Mouse (Mus musculus): ENCODE measurements at regions not wholly inside any gene's neighbourhood (a gene's known extent, or its start where the extent isn't known, plus 50 kb on each side); places are given as distances from the start of the nearest gene placed in this dataset.
A peak's percentile ranks its signal among the peaks of the same experiment; 100 is the strongest.

- H3K4me2 ChIP-seq, result peak overlapping the region; percentile 62
- H3K4me3 ChIP-seq, result peak overlapping the region; percentile 45
- no peaks in the 10 kb centered on the region for H3K9me3 ChIP-seq
- no peaks in the 10 kb centered on the region for H3K36me3 ChIP-seq (replicated peaks)
- peak overlapping the region; percentile 59 for H3K9ac ChIP-seq
- 11% methylated on average over 8 of the region's 8 CpGs for WGBS
- peaks cover 7% of the 10 kb centered on the region for H3K27me3 ChIP-seq (replicated peaks)
- peaks cover 35% of the 10 kb centered on the region for H3K4me1 ChIP-seq
- no peak for ATAC-seq (replicated peaks)
- peak overlapping the region; percentile 86 for H3K27ac ChIP-seq
Measured at GRCm38 (mm10) chr13:83716711-83717171, 212.9 kb downstream of the Mef2c start.

GRCm38 (mm10) chr13:83717686-83718210 is 213.9 kb downstream of the Mef2c start:
- Histone ChIP-seq H3K4me1 (peaks cover 35% of the 10 kb centered on the region), H3K9ac (peak overlapping the region; percentile 49), H3K27me3 (replicated peaks) (peaks cover 7% of the 10 kb centered on the region), H3K4me2 (peak overlapping the region; percentile 62), H3K4me3 (peak overlapping the region; percentile 50), H3K27ac (peak overlapping the region; percentile 94), H3K9me3 (no peaks in the 10 kb centered on the region), H3K36me3 (replicated peaks) (no peaks in the 10 kb centered on the region)
- ATAC-seq (replicated peaks), result no peak
- WGBS, result 25% methylated on average over 4 of the region's 4 CpGs

GRCm38 (mm10) chr13:83718431-83719410 is 214.9 kb downstream of the Mef2c start:
- no peaks in the 10 kb centered on the region for H3K9me3 ChIP-seq
- peak overlapping the region; percentile 50 for H3K4me3 ChIP-seq
- H3K4me2 ChIP-seq, result peak overlapping the region; percentile 62
- H3K9ac ChIP-seq, result peak overlapping the region; percentile 49
- peak overlapping the region; percentile 94 for H3K27ac ChIP-seq
- H3K4me1 ChIP-seq, result peaks cover 28% of the 10 kb centered on the region
- H3K36me3 ChIP-seq (replicated peaks), result no peaks in the 10 kb centered on the region
- H3K27me3 ChIP-seq (replicated peaks), result peaks cover 3% of the 10 kb centered on the region
- 18% methylated on average over 10 of the region's 10 CpGs for WGBS
- ATAC-seq (replicated peaks), result no peak

GRCm38 (mm10) chr13:83719635-83720291 is 215.9 kb downstream of the Mef2c start:
- Histone ChIP-seq H3K36me3 (replicated peaks) (no peaks in the 10 kb centered on the region), H3K9ac (peak overlapping the region; percentile 49), H3K4me3 (peak overlapping the region; percentile 50), H3K9me3 (no peaks in the 10 kb centered on the region), H3K4me1 (peaks cover 23% of the 10 kb centered on the region), H3K4me2 (peak overlapping the region; percentile 62), H3K27me3 (replicated peaks) (peaks cover 3% of the 10 kb centered on the region; the same call in 1 of the 2 replicates), H3K27ac (peak overlapping the region; percentile 94)
- 4% methylated on average over 24 of the region's 24 CpGs for WGBS
- ATAC-seq (replicated peaks), result no peak

GRCm38 (mm10) chr13:83720352-83720751 is 216.5 kb downstream of the Mef2c start:
- Histone ChIP-seq H3K9ac (peak overlapping the region; percentile 49), H3K27me3 (replicated peaks) (peaks cover under 1% of the 10 kb centered on the region; the same call in 1 of the 2 replicates), H3K4me3 (peak overlapping the region; percentile 50), H3K36me3 (replicated peaks) (no peaks in the 10 kb centered on the region), H3K4me1 (peaks cover 20% of the 10 kb centered on the region), H3K27ac (peak overlapping the region; percentile 94), H3K4me2 (peak overlapping the region; percentile 62), H3K9me3 (no peaks in the 10 kb centered on the region)
- 1% methylated on average over 12 of the region's 12 CpGs for WGBS
- no peak for ATAC-seq (replicated peaks)

GRCm38 (mm10) chr13:83720883-83721371 is 217.1 kb downstream of the Mef2c start:
- Histone ChIP-seq H3K9ac (peak overlapping the region; percentile 61), H3K27ac (peak overlapping the region; percentile 94), H3K36me3 (replicated peaks) (no peaks in the 10 kb centered on the region), H3K4me3 (peak overlapping the region; percentile 50), H3K4me2 (peak overlapping the region; percentile 62), H3K4me1 (peaks cover 16% of the 10 kb centered on the region; the same call in 1 of the 2 replicates), H3K9me3 (no peaks in the 10 kb centered on the region), H3K27me3 (replicated peaks) (no peaks in the 10 kb centered on the region)
- ATAC-seq (replicated peaks), result peak; percentile 87
- WGBS, result 1% methylated on average over 30 of the region's 30 CpGs

GRCm38 (mm10) chr13:83721563-83721962 is 217.7 kb downstream of the Mef2c start:
- Histone ChIP-seq H3K9me3 (no peaks in the 10 kb centered on the region), H3K4me1 (peaks cover 14% of the 10 kb centered on the region; the same call in 1 of the 2 replicates), H3K4me2 (peak overlapping the region; percentile 62), H3K36me3 (replicated peaks) (no peaks in the 10 kb centered on the region), H3K4me3 (peak overlapping the region; percentile 50), H3K27me3 (replicated peaks) (no peaks in the 10 kb centered on the region), H3K9ac (peak overlapping the region; percentile 61), H3K27ac (peak overlapping the region; percentile 94)
- 2% methylated on average over 14 of the region's 14 CpGs for WGBS
- ATAC-seq (replicated peaks), result peak; percentile 25

GRCm38 (mm10) chr13:83722241-83722640 is 218.4 kb downstream of the Mef2c start:
- peaks cover 14% of the 10 kb centered on the region; the same call in 1 of the 2 replicates for H3K4me1 ChIP-seq
- H3K27ac ChIP-seq, result peak overlapping the region; percentile 94
- H3K4me2 ChIP-seq, result peak overlapping the region; percentile 62
- no peaks in the 10 kb centered on the region for H3K27me3 ChIP-seq (replicated peaks)
- H3K9ac ChIP-seq, result peak overlapping the region; percentile 61
- WGBS, result 9% methylated on average over 7 of the region's 7 CpGs
- no peaks in the 10 kb centered on the region for H3K36me3 ChIP-seq (replicated peaks)
- no peaks in the 10 kb centered on the region for H3K9me3 ChIP-seq
- H3K4me3 ChIP-seq, result peak overlapping the region; percentile 50
- ATAC-seq (replicated peaks), result peak; percentile 21

- Histone ChIP-seq H3K4me1 (peaks cover 13% of the 10 kb centered on the region; the same call in 1 of the 2 replicates), H3K9me3 (no peaks in the 10 kb centered on the region), H3K4me2 (peak overlapping the region; percentile 62), H3K4me3 (peak overlapping the region; percentile 50), H3K27ac (peak overlapping the region; percentile 94), H3K36me3 (replicated peaks) (no peaks in the 10 kb centered on the region), H3K27me3 (replicated peaks) (no peaks in the 10 kb centered on the region), H3K9ac (peak overlapping the region; percentile 61)
- ATAC-seq (replicated peaks), result no peak
- 22% methylated on average over 3 of the region's 3 CpGs for WGBS
Measured at GRCm38 (mm10) chr13:83722791-83723190, 219.0 kb downstream of the Mef2c start.

- H3K36me3 ChIP-seq (replicated peaks), result no peaks in the 10 kb centered on the region
- H3K4me1 ChIP-seq, result peaks cover 7% of the 10 kb centered on the region; the same call in 1 of the 2 replicates
- ATAC-seq (replicated peaks), result no peak
- 32% methylated on average over 2 of the region's 2 CpGs for WGBS
- H3K27me3 ChIP-seq (replicated peaks), result no peaks in the 10 kb centered on the region
- no peaks in the 10 kb centered on the region for H3K9me3 ChIP-seq
- H3K4me3 ChIP-seq, result peak overlapping the region; percentile 50
- peak overlapping the region; percentile 62 for H3K4me2 ChIP-seq
- peak overlapping the region; percentile 61 for H3K9ac ChIP-seq
- peak overlapping the region; percentile 94 for H3K27ac ChIP-seq
Measured at GRCm38 (mm10) chr13:83723396-83723795, 219.6 kb downstream of the Mef2c start.

- H3K27me3 ChIP-seq (replicated peaks), result no peaks in the 10 kb centered on the region
- H3K4me3 ChIP-seq, result peak overlapping the region; percentile 50
- no peaks in the 10 kb centered on the region for H3K36me3 ChIP-seq (replicated peaks)
- H3K4me2 ChIP-seq, result peak overlapping the region; percentile 62
- peak overlapping the region; percentile 74 for H3K9ac ChIP-seq
- no peak for ATAC-seq (replicated peaks)
- WGBS, result 19% methylated on average over 3 of the region's 3 CpGs
- H3K9me3 ChIP-seq, result no peaks in the 10 kb centered on the region
- H3K27ac ChIP-seq, result peak overlapping the region; percentile 98
- H3K4me1 ChIP-seq, result peaks cover 7% of the 10 kb centered on the region; the same call in 1 of the 2 replicates
Measured at GRCm38 (mm10) chr13:83724196-83724595, 220.4 kb downstream of the Mef2c start.
